Mouse (Mus musculus) monocyte, adult 59 days (primary cell): ENCODE results near the gene Olfr1018. TPM values are rescaled to one million over a fixed set of nuclear protein-coding genes. Genes with fewer than 3 reads are reported as not detected.

Experiments
- total RNA-seq, 2 experiments: library from RNA; stranded (reverse); gene quantifications; one replicate each; pipeline ENCODE4 v1.2.4; 2023

Gene Olfr1018
- not detected for total RNA-seq

DNA sequence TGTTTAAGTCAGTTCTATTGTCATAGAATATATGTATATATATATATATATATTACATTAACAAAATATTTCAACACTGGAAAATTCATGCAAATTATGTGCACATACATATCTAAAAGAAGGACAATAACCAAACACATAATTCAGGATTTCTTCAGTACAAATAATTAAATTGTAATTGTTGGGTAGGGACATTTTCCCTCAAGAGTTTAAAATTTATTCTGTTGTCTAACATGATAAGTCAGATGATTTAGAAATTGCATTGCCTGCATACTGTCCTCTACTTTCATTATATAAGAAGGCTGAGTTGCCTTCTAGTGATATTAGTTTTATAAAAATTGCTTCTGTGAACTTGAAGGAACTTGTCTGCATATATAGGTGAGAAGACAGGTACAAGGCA lies at the start of gene Olfr1018:
Gene Olfr1018 (plus strand): TSS at position 301 of the 400 bp plus-strand sequence.

DNA sequence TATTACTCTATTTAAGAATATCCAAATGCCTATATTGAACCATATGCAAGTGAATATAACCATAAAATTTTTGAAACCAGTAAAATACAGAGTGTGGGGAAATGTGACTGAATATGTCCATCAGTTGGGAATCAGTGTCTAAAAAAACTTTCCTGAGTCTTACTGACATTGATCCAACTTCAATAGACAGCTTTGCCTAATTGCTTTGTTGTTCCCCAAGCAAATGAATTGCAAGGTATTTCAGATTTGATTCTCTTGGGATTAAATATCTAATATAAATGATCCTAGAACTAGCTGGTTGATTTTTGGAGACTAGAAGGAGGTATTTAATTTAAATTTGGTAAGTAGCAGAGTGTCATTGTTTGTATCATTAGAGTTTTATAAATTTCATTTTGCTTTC lies 45.9 kb upstream of the Olfr1018 start, which contains the start of gene Olfr1014:
Gene Olfr1014 (plus strand): TSS at position 301 of the 400 bp plus-strand sequence.

DNA sequence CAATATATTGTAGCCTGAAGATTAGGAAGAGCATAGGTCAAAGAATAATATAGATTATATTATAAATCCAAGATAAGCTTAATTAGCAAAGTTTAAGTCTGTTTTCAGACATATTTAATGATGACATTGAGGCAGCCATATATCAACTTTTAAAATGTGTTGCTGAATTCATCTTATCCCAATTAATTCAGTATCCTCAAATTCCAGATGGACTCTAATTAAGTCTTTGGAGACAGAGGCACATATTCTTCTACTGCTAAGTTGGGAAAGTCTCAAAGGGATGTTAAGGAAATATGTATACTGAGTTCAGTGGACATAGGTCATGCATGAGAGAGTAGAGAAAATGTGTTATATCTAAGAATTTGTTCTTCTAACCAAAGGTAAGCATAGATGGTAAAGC lies 36.6 kb upstream of the Olfr1018 start, which contains the start of gene Olfr1015:
Gene Olfr1015 (plus strand): TSS at position 301 of the 400 bp plus-strand sequence.

DNA sequence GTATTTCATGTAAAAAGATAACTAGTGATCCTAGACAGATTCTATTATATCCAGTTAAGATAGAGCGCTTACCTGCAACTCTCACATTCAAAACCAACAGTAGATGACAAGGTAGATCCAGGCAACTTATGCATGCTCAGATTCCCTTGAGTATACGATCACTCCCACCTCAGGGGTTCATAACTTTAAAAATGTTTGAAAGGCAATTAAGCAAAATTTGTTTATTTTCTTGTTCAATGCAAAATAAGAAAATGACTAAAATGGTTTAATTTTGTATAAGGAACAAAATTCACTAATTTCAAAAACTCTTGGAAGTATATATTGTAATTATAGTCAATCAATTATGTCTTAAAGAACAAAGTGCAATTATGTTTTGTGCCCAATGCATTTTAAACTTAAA lies 15.8 kb upstream of the Olfr1018 start, which contains the start of gene Olfr1016:
Gene Olfr1016 (minus strand): TSS at position 101 of the 400 bp plus-strand sequence.

DNA sequence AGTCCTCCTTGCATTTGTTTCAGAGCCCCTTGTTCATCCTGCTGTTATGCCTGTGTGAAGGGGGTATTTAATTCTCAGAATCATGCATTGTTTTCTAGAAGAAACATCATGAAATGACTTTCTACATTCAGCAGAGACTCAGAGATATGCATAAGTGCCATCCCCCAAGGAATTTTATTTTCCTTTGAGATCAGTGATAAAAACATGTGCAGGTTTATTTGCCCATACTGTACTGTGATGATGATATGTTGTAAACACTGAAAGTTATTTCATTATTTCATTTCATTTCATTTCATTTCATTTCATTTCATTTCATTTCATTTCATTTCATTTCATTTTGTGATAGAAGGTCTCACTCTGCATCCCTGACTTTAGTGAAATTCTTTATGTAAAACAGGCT lies 27.1 kb downstream of the Olfr1018 start, which contains the start of gene Olfr1019:
Gene Olfr1019 (minus strand): TSS at position 101 of the 400 bp plus-strand sequence.

DNA sequence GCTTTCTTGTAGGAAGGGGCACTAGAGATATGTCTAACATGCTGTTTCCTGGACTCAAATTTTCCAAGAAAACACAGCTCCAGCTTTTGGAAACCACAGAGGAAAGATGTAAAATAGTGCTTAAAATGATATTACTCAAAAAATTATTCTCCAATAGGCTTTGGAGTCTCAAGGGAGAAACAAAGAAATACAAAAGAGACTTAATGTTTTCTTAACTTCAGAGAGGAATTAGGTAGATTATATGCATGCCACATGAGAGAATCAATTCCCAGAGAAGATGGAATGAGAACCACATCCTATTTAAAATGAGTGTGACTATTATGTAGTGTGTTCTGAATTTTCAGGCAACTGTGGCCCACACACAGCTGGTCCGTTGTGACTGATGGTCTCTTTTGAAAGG lies 28.5 kb downstream of the Olfr1018 start, which contains the start of gene Olfr1020:
Gene Olfr1020 (plus strand): TSS at position 301 of the 400 bp plus-strand sequence.

DNA sequence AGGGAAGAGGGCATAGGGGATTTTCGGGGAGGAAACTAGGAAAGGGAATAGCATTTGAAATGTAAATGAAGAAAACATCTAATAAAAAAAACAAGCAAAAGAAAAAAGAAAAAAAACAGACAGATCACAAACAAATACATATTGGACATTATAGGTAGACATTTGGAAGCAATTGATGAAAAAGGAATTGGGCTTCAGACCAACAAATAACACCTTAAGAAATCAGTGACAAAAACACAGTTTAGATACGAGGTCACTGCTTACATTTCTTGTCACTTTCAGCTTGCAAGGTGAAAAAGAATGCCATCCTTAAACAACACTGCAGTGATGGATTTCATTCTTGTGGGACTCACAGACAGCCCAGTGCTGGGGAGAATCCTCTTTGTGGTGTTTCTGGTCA lies 50.0 kb downstream of the Olfr1018 start, which contains the start of gene Olfr1022:
Gene Olfr1022 (plus strand): TSS at position 301 of the 400 bp plus-strand sequence.

Other genes with a start within 250 kb of the Olfr1018 start
- not detected for gene Olfr996, start 239.3 kb upstream of the Olfr1018 start, total RNA-seq
- not detected for gene Olfr998, start 229.5 kb upstream of the Olfr1018 start, total RNA-seq
- gene Olfr1000, start 206.6 kb upstream of the Olfr1018 start, total RNA-seq: not detected
- not detected for gene Olfr1002, start 167.8 kb upstream of the Olfr1018 start, total RNA-seq
- gene Olfr154, start 154.0 kb upstream of the Olfr1018 start, total RNA-seq: not detected
- gene Olfr1006, start 139.7 kb upstream of the Olfr1018 start, total RNA-seq: not detected
- gene Olfr1008, start 129.0 kb upstream of the Olfr1018 start, total RNA-seq: not detected
- not detected for gene Olfr1009, start 103.1 kb upstream of the Olfr1018 start, total RNA-seq
- not detected for gene Olfr1012, start 55.7 kb upstream of the Olfr1018 start, total RNA-seq
- not detected for gene Olfr1013, start 51.4 kb upstream of the Olfr1018 start, total RNA-seq
- not detected for gene Olfr1014, start 45.8 kb upstream of the Olfr1018 start, total RNA-seq
- not detected for gene Olfr1015, start 36.5 kb upstream of the Olfr1018 start, total RNA-seq
- not detected for gene Olfr1016, start 15.9 kb upstream of the Olfr1018 start, total RNA-seq
- not detected for gene Olfr1019, start 27.0 kb downstream of the Olfr1018 start, total RNA-seq
- not detected for gene Olfr1020, start 28.6 kb downstream of the Olfr1018 start, total RNA-seq
- gene Olfr1022, start 50.1 kb downstream of the Olfr1018 start, total RNA-seq: not detected
- gene Olfr1023, start 67.2 kb downstream of the Olfr1018 start, total RNA-seq: not detected
- gene Olfr1024, start 86.6 kb downstream of the Olfr1018 start, total RNA-seq: not detected
- not detected for gene Olfr1025-ps1, start 96.7 kb downstream of the Olfr1018 start, total RNA-seq
- not detected for gene Olfr1026, start 103.1 kb downstream of the Olfr1018 start, total RNA-seq
- gene Olfr1028, start 132.0 kb downstream of the Olfr1018 start, total RNA-seq: not detected
- gene Olfr1029, start 155.4 kb downstream of the Olfr1018 start, total RNA-seq: not detected
- not detected for gene Olfr1030, start 160.8 kb downstream of the Olfr1018 start, total RNA-seq
- gene Olfr1031, start 171.8 kb downstream of the Olfr1018 start, total RNA-seq: not detected
- gene Olfr1032, start 187.1 kb downstream of the Olfr1018 start, total RNA-seq: not detected
- not detected for gene Olfr1033, start 202.2 kb downstream of the Olfr1018 start, total RNA-seq
- not detected for gene Olfr1034, start 227.4 kb downstream of the Olfr1018 start, total RNA-seq